Mouse (Mus musculus) G1E (cell line): ENCODE measurements around the gene Nit1. TPM values are rescaled to one million over a fixed set of nuclear protein-coding genes. Genes with fewer than 3 reads are reported as not detected.

Source experiments
- ATAC-seq: 2 replicates; pipeline ENCODE4 v1.8.0; 2016; ENCODE audit warnings: mild to moderate bottlenecking; ENCODE audit not compliant: insufficient number of reproducible peaks, poor library complexity, low FRiP score, severe bottlenecking; ENCODE audit errors: extremely low read depth
- DNase-seq: peaks from one replicate; pipeline ENCODE4 v3.0.0; 2012; ENCODE audit warnings: low spot score
- H3K27me3 ChIP-seq: 2 replicates; pipeline ENCODE4 v1.6.1; 2012; ENCODE audit warnings: mild to moderate bottlenecking, low read length, inconsistent platforms; ENCODE audit not compliant: insufficient read depth
- H3K36me3 ChIP-seq: replicated peaks from 2 replicates; pipeline ENCODE3; 2012; ENCODE audit warnings: mild to moderate bottlenecking, inconsistent platforms
- H3K4me1 ChIP-seq: 2 replicates; pipeline ENCODE4 v1.6.1; 2012; ENCODE audit warnings: low read depth, low read length, inconsistent platforms, mixed read lengths; ENCODE audit not compliant: insufficient read depth
- H3K4me3 ChIP-seq: 2 replicates; pipeline ENCODE4 v1.5.1; 2012; ENCODE audit warnings: low read depth, mild to moderate bottlenecking, inconsistent platforms, low read length, moderate library complexity, mixed read lengths
- H3K9me3 ChIP-seq: replicated peaks from 2 replicates; pipeline ENCODE4 v1.6.1; 2012; ENCODE audit warnings: inconsistent platforms
- CTCF ChIP-seq: IDR thresholded peaks from 2 replicates; pipeline ENCODE4 v1.5.1; 2012; ENCODE audit warnings: low read depth, low read length, inconsistent platforms, mixed read lengths
- GATA1 ChIP-seq: IDR thresholded peaks from 2 replicates; pipeline ENCODE4 v1.6.1; 2012; ENCODE audit warnings: borderline replicate concordance, low read length, inconsistent platforms, mixed read lengths
- GATA2 ChIP-seq: IDR thresholded peaks from 2 replicates; pipeline ENCODE4 v1.6.1; 2012; ENCODE audit warnings: low read depth, low read length, inconsistent platforms, borderline replicate concordance
- POLR2AphosphoS5 ChIP-seq: IDR thresholded peaks from 2 replicates; pipeline ENCODE4 v1.6.1; 2012; ENCODE audit warnings: low read depth, low read length, inconsistent platforms; ENCODE audit not compliant: insufficient replicate concordance
- TAL1 ChIP-seq: conservative IDR thresholded peaks from 2 replicates; pipeline ENCODE4 v1.6.1; 2012; ENCODE audit warnings: low read depth, low read length, inconsistent platforms, mixed read lengths
- polyA plus RNA-seq: library from polyadenylated mRNA; stranded (reverse); fragments of >175 nt; gene quantifications from 2 replicates; pipeline ENCODE4 v1.2.3, GENCODE M21; 2012
- total RNA-seq, 2 experiments: library from RNA; stranded (forward) in 1 of 2; stranded (reverse) in 1 of 2; fragments of 200-1000 nt in 1 of 2; fragments of >200 nt in 1 of 2; fragmentation: Nextera tagmentation in 1 of 2; gene quantifications; 2 replicates each; pipeline ENCODE4 v1.2.3; 2014 to 2017

Gene Nit1
- total and polyA plus RNA-seq, 3 experiments, result 11.3 to 58.9 (median 17.9) TPM

DNA sequence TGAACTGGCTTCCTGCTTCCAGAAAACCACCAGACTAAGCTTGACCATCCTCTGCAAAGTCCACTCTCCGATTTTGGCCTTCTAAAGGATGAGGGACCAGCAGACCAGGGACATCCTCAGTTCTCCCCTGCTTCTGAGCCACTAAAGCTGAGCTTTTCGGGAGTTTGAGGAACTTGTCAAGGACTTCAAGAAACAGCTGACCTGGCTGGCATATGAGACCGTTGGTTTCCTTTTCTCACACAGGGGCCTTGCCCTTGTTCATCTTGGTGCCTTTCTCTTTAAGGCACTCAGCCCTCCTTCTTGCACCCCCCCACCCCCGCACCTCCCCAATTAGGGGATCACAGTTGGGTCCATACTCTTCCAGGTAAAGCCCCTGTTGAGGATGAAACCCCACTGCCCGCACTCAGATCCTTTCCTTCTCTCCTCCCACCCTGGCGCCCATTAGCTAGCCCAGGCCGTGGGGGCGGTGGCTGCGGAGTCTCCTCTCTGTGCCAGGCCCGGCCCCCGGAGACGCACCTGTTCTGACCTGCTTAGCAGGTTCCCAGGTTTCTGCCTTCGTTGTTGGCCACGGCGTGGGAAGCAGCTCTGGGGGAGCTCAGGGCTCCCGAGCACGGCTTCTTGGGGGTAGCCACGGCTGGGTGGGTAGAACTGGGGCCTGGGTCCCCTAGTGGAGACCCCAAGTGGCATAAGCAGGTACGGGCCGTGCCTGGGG, 24.6 kb upstream of the Nit1 start, which contains the start of gene Nectin4:
TSS of gene Nectin4 (plus strand) at position 255 of the 712 bp plus-strand sequence.
- H3K27me3 ChIP-seq, result peaks cover 62% of the 10 kb centered on the region
- TF ChIP-seq POLR2AphosphoS5 (no peak), GATA1 (no peak), TAL1 (no peak), CTCF (no peak), GATA2 (no peak)
- no peaks in the 10 kb centered on the region for H3K9me3 ChIP-seq
- H3K4me3 ChIP-seq, result no peak within 1 kb of the TSS
- DNase-seq (no peak), ATAC-seq (no peak)
- no peaks in the 10 kb centered on the region for H3K36me3 ChIP-seq
- peaks cover 5% of the 10 kb centered on the region for H3K4me1 ChIP-seq

DNA sequence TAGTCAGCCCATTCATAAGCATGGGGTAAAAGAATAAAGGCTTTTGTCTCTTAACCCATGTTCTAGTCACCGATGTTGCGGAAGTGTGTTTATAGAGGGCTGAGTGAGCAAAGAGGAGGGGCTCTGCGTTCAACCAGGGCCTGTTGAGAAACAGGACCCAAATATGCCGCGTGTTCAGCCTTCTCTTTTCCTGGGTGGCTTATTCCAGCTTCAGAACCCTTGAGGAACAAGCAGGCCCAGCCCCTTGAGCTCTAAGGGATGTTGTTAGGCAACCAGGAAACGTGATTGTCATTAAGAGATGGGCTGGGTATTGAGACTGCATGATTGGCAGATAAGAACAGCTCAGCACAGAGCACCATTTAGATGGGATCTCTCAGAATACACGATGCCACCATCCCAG, 20.5 kb upstream of the Nit1 start:
- no peaks in the 10 kb centered on the region for H3K9me3 ChIP-seq
- peaks cover 3% of the 10 kb centered on the region for H3K36me3 ChIP-seq
- no peak overlapping the region for H3K4me3 ChIP-seq
- peaks cover 36% of the 10 kb centered on the region for H3K27me3 ChIP-seq
- no peak for ATAC-seq
- H3K4me1 ChIP-seq, result peaks cover 10% of the 10 kb centered on the region
- no peak for DNase-seq
- TF ChIP-seq TAL1 (no peak), GATA1 (no peak), POLR2AphosphoS5 (no peak), CTCF (no peak), GATA2 (no peak)

DNA sequence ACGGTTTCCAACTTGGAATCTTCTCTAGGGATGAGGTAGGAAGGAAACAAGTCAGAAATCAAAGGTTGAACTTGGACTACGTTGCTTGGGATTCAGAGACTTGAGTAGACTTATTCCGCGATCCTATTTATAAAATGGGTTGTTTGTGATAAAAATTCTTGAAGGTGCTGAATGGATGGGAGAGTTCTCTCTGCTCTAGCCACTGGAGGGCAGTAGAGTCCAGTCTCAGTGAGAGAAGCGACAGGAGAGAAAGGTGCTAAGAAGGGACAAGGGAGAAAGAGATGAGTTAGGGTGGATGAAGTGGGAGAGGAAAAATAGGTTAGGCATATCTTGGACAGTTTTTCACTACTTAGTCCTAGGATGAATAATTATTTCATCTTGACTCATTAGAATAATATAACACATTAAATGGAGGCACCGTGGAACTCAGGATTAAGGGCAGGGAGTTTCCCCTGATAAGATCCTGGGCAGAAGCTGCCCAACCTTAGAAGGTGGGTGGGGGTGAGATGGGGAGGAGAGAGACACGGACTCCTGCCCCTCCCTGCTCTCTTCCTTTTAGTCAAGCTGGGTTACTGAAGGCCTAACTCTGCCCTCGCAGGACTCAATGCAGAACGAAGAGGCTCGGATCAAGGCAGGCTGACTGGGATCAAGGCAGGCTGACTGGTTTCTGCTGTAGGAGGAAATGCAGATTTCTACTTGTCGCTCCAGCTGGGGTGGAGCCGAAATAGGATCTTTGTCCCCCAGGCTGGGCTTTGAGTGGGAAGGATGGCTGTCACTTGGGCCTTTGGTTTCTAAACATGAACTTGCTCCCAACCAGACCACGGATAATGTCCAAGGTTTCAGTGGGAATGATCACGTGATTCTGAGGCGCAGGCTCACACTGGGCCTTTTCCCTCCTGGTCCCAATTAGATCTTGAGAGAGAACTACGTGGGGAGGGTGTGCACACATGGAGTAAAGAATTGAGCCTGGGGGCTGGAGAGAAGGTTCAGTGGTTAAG, 16.0 kb upstream of the Nit1 start:
- TF ChIP-seq GATA2 (no peak), CTCF (peak; percentile 59; the same call in 1 of the 2 replicates)
- H3K4me3 ChIP-seq, result peak overlapping the region; percentile 74
- peaks cover 7% of the 10 kb centered on the region for H3K27me3 ChIP-seq
- H3K4me1 ChIP-seq, result peaks cover 26% of the 10 kb centered on the region
- peaks cover 48% of the 10 kb centered on the region for H3K36me3 ChIP-seq
- no peaks in the 10 kb centered on the region for H3K9me3 ChIP-seq
- DNase-seq, result peak; percentile 54
- ATAC-seq, result no peak

DNA sequence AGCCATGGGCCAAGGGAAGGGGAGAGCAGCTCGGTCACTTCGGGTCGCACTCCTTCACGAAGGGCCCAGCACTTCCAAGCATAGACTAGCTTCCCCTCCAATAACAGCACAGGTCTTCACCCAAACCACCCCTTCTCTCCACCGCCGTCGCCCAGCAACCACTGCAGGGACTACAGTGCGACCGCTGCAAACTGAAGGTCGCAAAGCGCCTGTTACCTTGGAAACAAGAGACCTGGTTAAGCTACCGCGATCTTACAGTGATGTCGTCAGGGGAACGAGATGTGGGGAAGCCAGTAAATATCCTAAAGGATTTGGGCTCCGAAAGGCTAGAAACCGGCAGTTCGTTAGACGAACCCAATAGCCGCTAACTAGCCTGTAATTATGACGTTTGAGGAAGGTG, 15.2 kb upstream of the Nit1 start, which contains the start of gene Klhdc9:
TSS of gene Klhdc9 (minus strand) at position 143 of the 400 bp plus-strand sequence.
- peaks cover 4% of the 10 kb centered on the region; the same call in 1 of the 2 replicates for H3K27me3 ChIP-seq
- H3K36me3 ChIP-seq, result peaks cover 55% of the 10 kb centered on the region
- H3K4me1 ChIP-seq, result peaks cover 26% of the 10 kb centered on the region
- TF ChIP-seq GATA2 (no peak), POLR2AphosphoS5 (no peak), CTCF (no peak), TAL1 (no peak), GATA1 (no peak)
- H3K9me3 ChIP-seq, result no peaks in the 10 kb centered on the region
- ATAC-seq (peak; percentile 87), DNase-seq (peak; percentile 86)
- H3K4me3 ChIP-seq, result peak within 1 kb of the TSS; percentile 74

DNA sequence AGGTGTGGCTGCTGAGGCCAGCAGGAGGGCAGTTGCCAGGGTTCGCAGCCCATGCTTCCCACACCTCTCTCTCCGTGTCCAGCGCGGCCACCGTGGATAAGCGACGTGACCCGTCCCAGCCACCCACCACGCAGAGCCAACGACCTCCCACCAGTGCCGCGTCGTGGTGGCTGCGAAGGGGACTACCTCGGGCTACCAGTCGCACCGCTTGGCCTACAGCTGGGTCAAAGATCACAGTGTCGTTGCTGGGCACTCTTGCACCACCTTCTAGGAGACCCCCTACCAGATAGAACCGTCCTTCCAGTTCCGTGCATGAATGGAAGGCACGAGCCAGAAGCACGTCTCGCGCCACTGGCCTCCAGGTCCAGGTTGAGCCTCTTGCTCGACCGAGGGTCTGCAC, 14.8 kb upstream of the Nit1 start:
- DNase-seq (no peak), ATAC-seq (no peak)
- Histone ChIP-seq H3K4me1 (peaks cover 26% of the 10 kb centered on the region), H3K27me3 (peaks cover 3% of the 10 kb centered on the region; the same call in 1 of the 2 replicates), H3K4me3 (peak overlapping the region; percentile 74), H3K9me3 (no peaks in the 10 kb centered on the region), H3K36me3 (peaks cover 55% of the 10 kb centered on the region)
- TF ChIP-seq POLR2AphosphoS5, result no peak

DNA sequence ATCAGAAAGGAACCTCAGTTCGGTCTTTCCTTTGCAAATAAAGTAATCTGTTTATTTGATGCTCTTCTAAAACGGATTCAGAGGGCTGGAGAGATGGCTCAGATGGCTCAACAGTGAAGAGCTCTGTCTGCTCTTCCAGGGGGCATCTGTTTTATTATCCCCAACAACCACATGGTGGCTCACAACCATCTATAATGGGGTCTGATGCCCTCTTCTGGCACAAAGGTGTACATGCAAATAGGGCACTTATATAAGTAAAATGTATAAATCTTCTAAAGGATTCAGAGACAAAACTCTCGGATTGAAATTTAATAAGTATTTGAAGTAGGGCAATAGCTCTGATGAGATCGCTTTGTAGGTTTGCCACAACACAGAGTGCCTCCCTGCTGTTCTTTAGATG, 13.0 kb upstream of the Nit1 start:
- TF ChIP-seq TAL1, result no peak
- peak; percentile 25; the same call in 1 of the 2 replicates for TF ChIP-seq CTCF
- Histone ChIP-seq H3K4me1 (peaks cover 29% of the 10 kb centered on the region), H3K27me3 (no peaks in the 10 kb centered on the region), H3K36me3 (peaks cover 66% of the 10 kb centered on the region), H3K4me3 (no peak overlapping the region), H3K9me3 (no peaks in the 10 kb centered on the region)
- ATAC-seq (0 out of 2 replicates have a peak, but pooled peaks have one; percentile 25), DNase-seq (no peak)
